ENCODE assay signal across 9 mouse cellular contexts in the genomic region with DNA sequence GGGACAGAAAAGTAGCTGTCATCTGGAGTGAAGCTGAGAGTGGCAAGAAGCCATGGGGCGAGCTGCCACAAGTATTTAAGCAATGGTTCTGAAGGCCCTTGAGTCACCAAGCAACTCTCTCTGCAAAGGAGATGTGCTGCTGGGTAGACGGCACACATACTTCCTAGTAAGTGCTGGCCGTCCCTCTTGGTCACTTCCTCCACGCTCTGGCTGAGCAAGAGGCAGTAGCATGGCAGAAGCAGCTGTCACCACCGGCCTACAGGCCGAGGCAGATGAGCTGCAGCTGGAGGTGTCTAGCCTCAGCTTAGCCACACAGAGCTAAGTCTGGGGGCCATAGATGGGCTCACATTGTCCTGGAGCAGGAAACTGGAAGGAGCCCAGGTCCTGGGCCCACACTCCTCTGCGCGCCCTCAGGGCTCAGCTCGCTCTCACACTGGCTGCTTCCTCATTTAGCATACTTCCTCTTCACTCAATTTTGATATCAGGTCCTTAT. TPM values are rescaled to one million over a fixed set of nuclear protein-coding genes. Genes with fewer than 3 reads are reported as not detected.
A peak's percentile ranks its signal among the peaks of the same experiment; 100 is the strongest.
DNase-seq lines count a peak whose midpoint lies in the region; ATAC-seq lines count a peak whose summit lies in the region.
"Had no signal": no experiment of that assay in that cellular context is flagged by ENCODE, and none has a peak within 500 bp of the region (broad histone marks: within the 10 kb centered on the region; RNA-seq: fewer than 3 reads in every experiment).

No protein-coding gene starts in this region.

- peak overlapping the region; percentile 10; the same call in 1 of the 2 replicates for H3K27ac ChIP-seq in heart, embryonic 12.5 days (ENCODE audit: poor library complexity, severe bottlenecking)
- peak overlapping the region; percentile 68 for H3K27ac ChIP-seq in lung, embryonic 16.5 days (ENCODE audit: low read length)

- H3K4me1 ChIP-seq in heart, embryonic 12.5 days (replicated peaks): peaks cover 67% of the 10 kb centered on the region
- peaks cover 52% of the 10 kb centered on the region for H3K4me1 ChIP-seq in lung, embryonic 16.5 days (replicated peaks; ENCODE audit: control insufficient read depth, insufficient read depth, low read length)

- 69% methylated on average over 9 of the region's 9 CpGs for WGBS in heart, embryonic 12.5 days
- WGBS in lung, embryonic 16.5 days: 48% methylated on average over 9 of the region's 9 CpGs

- H3K36me3 ChIP-seq in heart, embryonic 12.5 days: peaks cover 5% of the 10 kb centered on the region; the same call in 1 of the 2 replicates
- no peaks in the 10 kb centered on the region for H3K36me3 ChIP-seq in lung, embryonic 16.5 days (ENCODE audit: control insufficient read depth, insufficient read depth, low read length)

- no peaks in the 10 kb centered on the region for H3K9me3 ChIP-seq in heart, embryonic 12.5 days (replicated peaks)
- H3K9me3 ChIP-seq in lung, embryonic 16.5 days (ENCODE audit: control insufficient read depth, low read length): no peaks in the 10 kb centered on the region

- ATAC-seq in heart, embryonic 12.5 days (ENCODE audit: insufficient number of reproducible peaks, low FRiP score): no peak
- ATAC-seq in lung, embryonic 16.5 days (ENCODE audit: low read depth): peak; percentile 89
- no peak for ATAC-seq in megakaryocyte-erythroid progenitor cell, adult 5-6 weeks (replicated peaks; ENCODE audit: low FRiP score, low TSS enrichment, poor library complexity, severe bottlenecking)
- no peak for ATAC-seq in cerebellum, adult (ENCODE audit: insufficient number of reproducible peaks, low FRiP score, low TSS enrichment)

- no peak overlapping the region for H3K4me3 ChIP-seq in heart, embryonic 12.5 days
- no peak overlapping the region for H3K4me3 ChIP-seq in lung, embryonic 16.5 days (ENCODE audit: low read length)

- H3K4me2 ChIP-seq in heart, embryonic 12.5 days: no peak overlapping the region
- no peak overlapping the region for H3K4me2 ChIP-seq in lung, embryonic 16.5 days (ENCODE audit: low read depth, low read length)

- H3K9ac ChIP-seq in heart, embryonic 12.5 days: no peak overlapping the region
- 0 out of 2 replicates have a peak overlapping the region, but pooled peaks have one; percentile 10 for H3K9ac ChIP-seq in lung, embryonic 16.5 days (ENCODE audit: low read length)

- DNase-seq in cerebellum, adult 9-11 months: peak; percentile 36
- DNase-seq in cerebellum, adult 11 months: no peak
- DNase-seq in B cell, adult 2 months: peak; percentile 49 to 55
- no peak for DNase-seq in urinary bladder, postnatal 4 days (ENCODE audit: low spot score in 2 of 2)
- DNase-seq: embryo, embryonic 11 days had no signal

- no peaks in the 10 kb centered on the region for H3K27me3 ChIP-seq in heart, embryonic 12.5 days (replicated peaks)
- H3K27me3 ChIP-seq in lung, embryonic 16.5 days (ENCODE audit: control insufficient read depth, insufficient read depth, low read depth, low read length): no peaks in the 10 kb centered on the region

RNA-seq across cellular contexts. Expression of a gene that starts 20.4 kb away (rescaled TPM):
- polyA plus RNA-seq in heart, embryonic 12.5 days (2016; fragmentation: Nextera tagmentation; extraction: Ambion mirVana): 51.1 and 52.9 TPM in 2 replicates
- 11.0 and 16.3 TPM in 2 replicates for polyA plus RNA-seq in lung, embryonic 16.5 days (2015; fragmentation: Nextera tagmentation; extraction: Ambion mirVana)
- 7.3 and 12.5 TPM in 2 replicates for total RNA-seq in megakaryocyte-erythroid progenitor cell, adult 5-6 weeks (2014; fragmentation: Nextera tagmentation)
- 3.2 and 4.8 TPM in 2 replicates for total RNA-seq in megakaryocyte-erythroid progenitor cell, adult 5-6 weeks (2017)

RNA-seq across cellular contexts. Expression of a gene that starts 46.6 kb away (rescaled TPM):
- 13.6 and 14.2 TPM in 2 replicates for polyA plus RNA-seq in heart, embryonic 12.5 days (2016; fragmentation: Nextera tagmentation; extraction: Ambion mirVana)
- 15.5 and 16.6 TPM in 2 replicates for polyA plus RNA-seq in lung, embryonic 16.5 days (2015; fragmentation: Nextera tagmentation; extraction: Ambion mirVana)
- total RNA-seq in megakaryocyte-erythroid progenitor cell, adult 5-6 weeks (2014; fragmentation: Nextera tagmentation): 3.8 and 12.1 TPM in 2 replicates
- 5.1 and 13.9 TPM in 2 replicates for total RNA-seq in megakaryocyte-erythroid progenitor cell, adult 5-6 weeks (2017)

RNA-seq across cellular contexts. Expression of a gene that starts 54.8 kb away (rescaled TPM):
- polyA plus RNA-seq in heart, embryonic 12.5 days (2016; fragmentation: Nextera tagmentation; extraction: Ambion mirVana): 2.6 and 3.1 TPM in 2 replicates
- polyA plus RNA-seq in lung, embryonic 16.5 days (2015; fragmentation: Nextera tagmentation; extraction: Ambion mirVana): 23.4 TPM in 2 replicates
- 3.7 and 4.9 TPM in 2 replicates for total RNA-seq in megakaryocyte-erythroid progenitor cell, adult 5-6 weeks (2014; fragmentation: Nextera tagmentation)
- total RNA-seq in megakaryocyte-erythroid progenitor cell, adult 5-6 weeks (2017): 0.70 and 4.4 TPM in 2 replicates

Comparison
In these comparisons a context has a peak if more than half of its experiments do, and no peak if none do; other contexts are left out.
1. DNase-seq: peak in cerebellum, adult 9-11 months (single experiment) and B cell, adult 2 months (2 of 2); none in cerebellum, adult 11 months (single experiment) and urinary bladder, postnatal 4 days (0 of 2).